Mouse (Mus musculus): Measurements from ENCODE around the gene Ifrd2. TPM values are rescaled to one million over a fixed set of nuclear protein-coding genes. Genes with fewer than 3 reads are reported as not detected.
"Not testable (repeated sequence)": the region's sequence is repeated elsewhere in the genome, so short reads cannot be mapped to it uniquely, and the experiment has no call there.

Gene Ifrd2
- polyA plus RNA-seq, 1 experiment from 2014 or later: 23.3 TPM

GRCm38 (mm10) chr9:107554319-107554825, 33.1 kb upstream of the Ifrd2 start:
- under 1% methylated on average over 53 of the region's 53 CpGs for WGBS
- Histone ChIP-seq H3K9ac (peak overlapping the region; percentile 83), H3K4me3 (peak overlapping the region; percentile 72), H3K27ac (peak overlapping the region; percentile 69), H3K27me3 (replicated peaks) (peaks cover 38% of the 10 kb centered on the region), H3K4me2 (replicated peaks) (peak overlapping the region; percentile 96), H3K9me3 (no peaks in the 10 kb centered on the region), H3K4me1 (peaks cover 46% of the 10 kb centered on the region), H3K36me3 (peaks cover 28% of the 10 kb centered on the region)
- ATAC-seq (ENCODE audit: low FRiP score, low read depth): peak; percentile 94

GRCm38 (mm10) chr9:107555031-107555457, 32.4 kb upstream of the Ifrd2 start:
- Histone ChIP-seq H3K4me3 (peak overlapping the region; percentile 72), H3K4me1 (peaks cover 46% of the 10 kb centered on the region), H3K9ac (peak overlapping the region; percentile 83), H3K27ac (peak overlapping the region; percentile 69), H3K27me3 (replicated peaks) (peaks cover 31% of the 10 kb centered on the region), H3K36me3 (peaks cover 35% of the 10 kb centered on the region), H3K4me2 (replicated peaks) (peak overlapping the region; percentile 96), H3K9me3 (no peaks in the 10 kb centered on the region)
- under 1% methylated on average over 23 of the region's 23 CpGs for WGBS
- peak; percentile 45 for ATAC-seq (ENCODE audit: low FRiP score, low read depth)

- Histone ChIP-seq H3K4me2 (replicated peaks) (peak overlapping the region; percentile 96), H3K9me3 (no peaks in the 10 kb centered on the region), H3K4me1 (peaks cover 46% of the 10 kb centered on the region), H3K27ac (no peak overlapping the region), H3K36me3 (peaks cover 42% of the 10 kb centered on the region), H3K9ac (peak overlapping the region; percentile 83), H3K27me3 (replicated peaks) (peaks cover 24% of the 10 kb centered on the region), H3K4me3 (peak overlapping the region; percentile 72)
- 58% methylated on average over 2 of the region's 2 CpGs for WGBS
- no peak for ATAC-seq (ENCODE audit: low FRiP score, low read depth)
These were observed 31.7 kb upstream of the Ifrd2 start for GRCm38 (mm10) chr9:107555701-107556100.

GRCm38 (mm10) chr9:107556346-107556745, 31.1 kb upstream of the Ifrd2 start:
- Histone ChIP-seq H3K4me3 (no peak overlapping the region), H3K27me3 (replicated peaks) (peaks cover 18% of the 10 kb centered on the region), H3K9me3 (no peaks in the 10 kb centered on the region), H3K36me3 (peaks cover 48% of the 10 kb centered on the region), H3K9ac (no peak overlapping the region), H3K4me2 (replicated peaks) (peak overlapping the region; percentile 96), H3K27ac (no peak overlapping the region), H3K4me1 (peaks cover 40% of the 10 kb centered on the region)
- ATAC-seq (ENCODE audit: low FRiP score, low read depth): no peak
- WGBS: 83% methylated on average over 3 of the region's 3 CpGs

- Histone ChIP-seq H3K9me3 (no peaks in the 10 kb centered on the region), H3K4me3 (peak within 1 kb of the TSS; percentile 96), H3K4me2 (replicated peaks) (peak within 1 kb of the TSS; percentile 90), H3K27ac (0 out of 2 replicates have a peak within 1 kb of the TSS, but pooled peaks have one; percentile 42), H3K36me3 (peaks cover 53% of the 10 kb centered on the region), H3K27me3 (replicated peaks) (no peaks in the 10 kb centered on the region), H3K9ac (peak within 1 kb of the TSS; percentile 90), H3K4me1 (peaks cover 25% of the 10 kb centered on the region)
- under 1% methylated on average over 46 of the region's 46 CpGs for WGBS
- peak; percentile 91 for ATAC-seq (ENCODE audit: low FRiP score, low read depth)
These were observed 24.3 kb upstream of the Ifrd2 start, which contains the start of gene Tusc2 for GRCm38 (mm10) chr9:107563029-107563581. Gene Tusc2, plus strand, starts transcription at chr9:107563255.

- H3K9me3 ChIP-seq; H3K4me3 ChIP-seq; H3K9ac ChIP-seq; H3K27ac ChIP-seq; ATAC-seq (ENCODE audit: low FRiP score, low read depth); H3K27me3 ChIP-seq (replicated peaks): not testable (repeated sequence)
- peaks cover 33% of the 10 kb centered on the region for H3K36me3 ChIP-seq
- H3K4me2 ChIP-seq (replicated peaks): peak overlapping the region; percentile 90; the same call in 1 of the 2 replicates
- H3K4me1 ChIP-seq: peaks cover 40% of the 10 kb centered on the region
- 49% methylated on average over 5 of the region's 5 CpGs for WGBS
These were observed 21.9 kb upstream of the Ifrd2 start for GRCm38 (mm10) chr9:107565556-107565955.

GRCm38 (mm10) chr9:107566041-107566709, 21.3 kb upstream of the Ifrd2 start:
- Histone ChIP-seq H3K4me2 (replicated peaks) (no peak overlapping the region), H3K27ac (no peak overlapping the region), H3K36me3 (peaks cover 33% of the 10 kb centered on the region), H3K4me1 (peaks cover 46% of the 10 kb centered on the region), H3K9ac (no peak overlapping the region), H3K27me3 (replicated peaks) (no peaks in the 10 kb centered on the region), H3K4me3 (no peak overlapping the region), H3K9me3 (no peaks in the 10 kb centered on the region)
- WGBS: 61% methylated on average over 15 of the region's 15 CpGs
- no peak for ATAC-seq (ENCODE audit: low FRiP score, low read depth)

- no peak for ATAC-seq (ENCODE audit: low FRiP score, low read depth)
- 69% methylated on average over 3 of the region's 3 CpGs for WGBS
- peaks cover 33% of the 10 kb centered on the region for H3K36me3 ChIP-seq
- no peak overlapping the region for H3K9ac ChIP-seq
- H3K27ac ChIP-seq: no peak overlapping the region
- H3K4me3 ChIP-seq: no peak overlapping the region
- H3K27me3 ChIP-seq (replicated peaks): no peaks in the 10 kb centered on the region
- H3K4me2 ChIP-seq (replicated peaks): peak overlapping the region; percentile 90
- H3K9me3 ChIP-seq: no peaks in the 10 kb centered on the region
- peaks cover 53% of the 10 kb centered on the region for H3K4me1 ChIP-seq
These were observed 20.6 kb upstream of the Ifrd2 start for GRCm38 (mm10) chr9:107566855-107567254.

- Histone ChIP-seq H3K9me3 (no peaks in the 10 kb centered on the region), H3K27ac (peak within 1 kb of the TSS; percentile 51), H3K27me3 (replicated peaks) (no peaks in the 10 kb centered on the region), H3K9ac (peak within 1 kb of the TSS; percentile 72), H3K4me1 (peaks cover 57% of the 10 kb centered on the region), H3K4me2 (replicated peaks) (peak within 1 kb of the TSS; percentile 90), H3K4me3 (peak within 1 kb of the TSS; percentile 60), H3K36me3 (peaks cover 37% of the 10 kb centered on the region)
- WGBS: 6% methylated on average over 18 of the region's 18 CpGs
- ATAC-seq (ENCODE audit: low FRiP score, low read depth): no peak
These were observed 19.6 kb upstream of the Ifrd2 start, which contains the start of gene Hyal2 for GRCm38 (mm10) chr9:107567702-107568319. Gene Hyal2, plus strand, starts transcription at chr9:107567945.

- H3K4me3 ChIP-seq: peak overlapping the region; percentile 60
- H3K9ac ChIP-seq: peak overlapping the region; percentile 72
- peaks cover 53% of the 10 kb centered on the region for H3K4me1 ChIP-seq
- peak overlapping the region; percentile 90 for H3K4me2 ChIP-seq (replicated peaks)
- H3K9me3 ChIP-seq: no peaks in the 10 kb centered on the region
- peak; percentile 88 for ATAC-seq (ENCODE audit: low FRiP score, low read depth)
- H3K27me3 ChIP-seq (replicated peaks): no peaks in the 10 kb centered on the region
- under 1% methylated on average over 41 of the region's 41 CpGs for WGBS
- peak overlapping the region; percentile 51 for H3K27ac ChIP-seq
- peaks cover 44% of the 10 kb centered on the region for H3K36me3 ChIP-seq
These were observed 18.8 kb upstream of the Ifrd2 start for GRCm38 (mm10) chr9:107568331-107569261.

GRCm38 (mm10) chr9:107569270-107569669, 18.2 kb upstream of the Ifrd2 start:
- H3K4me1 ChIP-seq: peaks cover 46% of the 10 kb centered on the region
- no peaks in the 10 kb centered on the region for H3K9me3 ChIP-seq
- H3K27me3 ChIP-seq (replicated peaks): no peaks in the 10 kb centered on the region
- H3K36me3 ChIP-seq: peaks cover 49% of the 10 kb centered on the region
- peak overlapping the region; percentile 90 for H3K4me2 ChIP-seq (replicated peaks)
- peak overlapping the region; percentile 51; the same call in 1 of the 2 replicates for H3K27ac ChIP-seq
- WGBS: under 1% methylated on average over 23 of the region's 23 CpGs
- ATAC-seq (ENCODE audit: low FRiP score, low read depth): peak; percentile 46
- peak overlapping the region; percentile 60 for H3K4me3 ChIP-seq
- H3K9ac ChIP-seq: peak overlapping the region; percentile 72

Measured in neural tube, embryonic 12.5 days (tissue).